Mouse (Mus musculus) lung, postnatal 36 days (tissue): ENCODE data around the gene Rps6ka2.

Experiments
- DNase-seq: peaks from one replicate; pipeline ENCODE4 v3.0.0; 2022; ENCODE audit warnings: mixed read lengths

Rps6ka2 gene

DNA sequence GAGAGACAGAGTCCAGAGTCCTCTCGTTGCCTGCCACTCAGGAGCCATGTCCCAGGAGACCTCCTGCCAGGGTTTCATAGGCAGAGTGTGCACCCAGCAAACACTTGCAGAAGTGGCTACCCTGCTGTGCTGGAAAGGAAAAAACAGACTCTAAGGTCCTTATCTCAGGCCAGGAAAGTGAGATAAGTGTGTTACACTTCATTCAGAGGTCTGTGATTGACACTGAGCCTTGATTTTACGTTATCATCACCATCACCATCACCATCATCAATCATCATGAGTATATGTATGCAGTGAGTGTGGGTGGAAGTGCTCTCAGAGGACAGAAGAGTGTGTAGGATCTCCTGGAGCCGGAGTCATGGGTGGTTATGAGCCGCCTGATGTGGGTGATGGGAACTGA, 51.4 kb downstream of the Rps6ka2 start:
- DNase-seq, result no peak

DNA sequence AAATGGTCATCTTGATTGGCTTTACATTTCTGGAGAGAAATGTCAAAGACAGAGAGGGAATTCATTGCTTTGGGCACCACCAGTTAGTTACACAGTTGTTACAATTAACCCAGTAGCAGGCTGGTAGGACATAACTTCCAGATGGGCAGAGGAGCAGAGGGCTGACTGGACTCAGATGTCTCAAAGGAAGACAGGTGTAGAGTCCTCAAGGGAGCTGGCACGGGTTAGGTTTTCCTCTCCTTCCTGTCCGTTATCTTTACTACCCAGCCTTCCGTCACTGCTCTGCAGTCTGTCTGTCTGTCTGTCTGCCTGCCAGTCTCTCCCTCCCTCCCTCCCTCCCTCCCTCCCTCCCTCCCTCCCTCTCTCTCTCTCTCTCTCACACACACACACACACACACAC, 52.3 kb downstream of the Rps6ka2 start:
- no peak for DNase-seq

DNA sequence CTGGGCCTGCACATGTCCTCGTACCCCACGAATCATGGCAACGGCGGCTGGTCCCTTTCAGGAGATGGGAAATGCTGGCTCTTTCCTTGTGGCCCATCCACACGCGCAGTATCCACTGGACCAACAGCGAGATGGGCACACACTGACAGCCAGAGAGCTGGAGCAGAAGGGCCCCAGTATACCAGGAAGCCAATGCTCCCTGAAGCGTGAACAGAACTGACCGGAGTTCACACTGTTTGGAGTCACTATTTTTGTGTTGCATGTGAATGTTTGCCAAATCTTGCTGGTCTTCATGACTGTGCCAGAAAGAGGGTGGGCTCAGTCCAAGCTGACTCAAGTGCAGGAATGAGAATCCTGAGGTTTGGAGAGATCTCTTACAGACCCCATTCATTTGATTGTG, 58.6 kb downstream of the Rps6ka2 start:
- DNase-seq, result peak; percentile 12

DNA sequence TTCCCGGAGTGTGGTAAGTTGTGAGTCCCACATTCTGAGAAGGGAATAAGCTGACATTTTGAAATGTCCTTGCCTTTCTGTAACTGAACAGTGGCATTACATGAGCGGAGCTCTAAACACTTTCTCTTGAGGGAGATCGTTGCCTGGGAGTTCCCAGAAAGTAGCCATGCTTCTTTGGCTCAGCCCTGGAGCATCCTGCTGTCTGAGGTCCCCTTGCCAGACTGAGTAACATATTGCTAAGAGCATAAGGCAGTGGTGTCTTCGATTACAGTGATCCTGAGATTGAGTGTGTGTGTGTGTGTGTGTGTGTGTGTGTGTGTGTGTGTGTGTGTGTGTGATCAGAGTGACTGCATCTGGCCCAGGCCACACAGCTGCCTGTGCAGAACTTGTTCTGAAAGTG, 61.4 kb downstream of the Rps6ka2 start:
- no peak for DNase-seq

DNA sequence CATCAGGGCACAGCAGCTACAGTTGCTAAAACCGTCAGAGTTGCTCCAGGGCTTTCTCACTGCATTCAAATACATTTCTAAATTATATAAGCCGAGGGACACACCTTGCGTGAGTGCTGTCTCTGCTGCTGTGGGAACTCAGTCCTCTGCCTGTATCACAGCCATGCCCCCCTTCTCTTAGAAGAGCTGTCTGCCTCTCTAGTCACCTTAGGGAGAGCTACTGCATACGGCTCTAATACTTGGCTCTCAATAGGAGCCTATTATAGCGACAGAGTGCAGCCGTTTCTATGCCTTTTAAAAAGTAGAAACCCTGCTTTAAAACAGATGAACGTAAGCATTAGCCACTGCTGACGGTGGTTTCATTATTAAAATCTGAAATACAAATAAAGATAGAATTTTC, 61.9 kb downstream of the Rps6ka2 start:
- DNase-seq, result no peak

DNA sequence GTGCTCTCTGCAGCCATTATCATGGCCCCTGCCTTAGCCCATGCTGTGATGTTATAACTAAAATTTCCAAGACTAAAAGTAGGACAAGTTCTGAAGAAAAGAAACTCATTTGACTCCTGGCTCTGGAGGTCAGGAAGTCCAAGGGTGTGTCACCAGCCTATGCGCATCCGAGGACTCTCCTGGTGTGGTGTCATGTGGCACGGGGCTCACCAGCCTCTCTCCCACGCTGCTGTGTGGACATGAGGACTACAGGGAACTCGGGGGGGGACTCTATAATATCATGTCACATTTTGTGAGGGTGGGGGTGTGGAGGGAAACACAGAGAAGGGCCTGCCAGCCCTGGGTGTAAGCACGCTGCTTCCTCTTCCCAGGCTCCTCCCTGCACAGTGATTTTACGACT, 62.5 kb downstream of the Rps6ka2 start:
- DNase-seq, result peak; percentile 20

DNA sequence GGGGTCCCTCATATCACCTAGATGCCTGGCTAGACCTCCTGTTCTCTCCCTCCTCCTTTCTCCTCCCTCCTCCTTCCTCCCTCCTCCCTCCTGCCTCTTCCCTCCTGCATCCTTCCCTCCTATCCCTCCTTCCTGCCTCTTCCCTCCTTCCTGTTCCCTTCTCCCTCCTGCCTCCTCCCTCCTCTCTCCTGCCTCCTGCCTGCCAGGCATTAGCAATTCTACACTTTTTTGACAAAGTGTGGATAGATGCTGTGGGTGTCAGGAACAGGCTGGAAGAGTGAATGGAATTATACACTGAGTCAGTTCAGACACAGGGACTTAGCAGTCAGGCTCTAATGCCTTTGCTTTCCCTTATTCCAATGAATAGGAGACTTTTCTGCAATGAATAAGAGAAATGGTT, 63.3 kb downstream of the Rps6ka2 start:
- no peak for DNase-seq

DNA sequence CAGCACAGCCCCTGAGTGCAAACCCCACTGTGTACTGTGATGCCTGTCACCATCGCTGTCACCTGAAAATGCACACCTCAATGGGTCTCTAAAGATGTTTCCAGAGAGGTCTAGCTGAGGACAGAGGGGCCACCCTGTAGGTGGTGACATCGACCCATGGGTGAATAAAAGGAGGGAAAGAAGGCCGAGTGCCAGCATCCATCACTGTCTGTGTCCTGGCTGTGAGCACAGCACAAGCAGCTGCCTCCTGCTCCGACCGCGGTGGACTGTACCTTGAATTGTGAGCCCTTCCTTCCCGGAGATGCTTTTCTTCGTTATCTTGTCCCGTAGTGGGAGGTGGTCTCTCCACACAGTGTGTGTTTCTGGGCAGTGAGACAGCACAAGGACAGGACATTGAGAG, 67.8 kb downstream of the Rps6ka2 start:
- DNase-seq, result no peak

DNA sequence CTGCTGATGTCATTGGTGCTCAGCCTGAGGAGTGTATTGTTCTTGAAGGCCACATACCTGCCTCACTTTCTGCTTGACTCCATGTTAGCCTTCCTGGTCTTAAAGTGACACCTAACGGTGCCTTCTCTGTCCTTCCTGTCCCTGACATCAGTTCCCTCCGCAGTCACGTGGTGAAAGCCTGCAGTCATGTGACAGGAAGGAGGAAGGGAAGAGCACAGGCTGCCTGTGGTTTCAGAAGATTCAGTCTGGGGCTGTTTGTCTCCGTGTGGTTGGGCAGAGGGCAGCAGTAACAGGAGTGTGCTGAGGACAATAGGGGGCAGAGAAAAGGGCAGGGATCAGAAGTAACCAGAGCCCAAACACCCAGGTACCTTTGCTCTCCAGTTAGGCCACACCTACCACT, 68.9 kb downstream of the Rps6ka2 start:
- DNase-seq, result no peak

DNA sequence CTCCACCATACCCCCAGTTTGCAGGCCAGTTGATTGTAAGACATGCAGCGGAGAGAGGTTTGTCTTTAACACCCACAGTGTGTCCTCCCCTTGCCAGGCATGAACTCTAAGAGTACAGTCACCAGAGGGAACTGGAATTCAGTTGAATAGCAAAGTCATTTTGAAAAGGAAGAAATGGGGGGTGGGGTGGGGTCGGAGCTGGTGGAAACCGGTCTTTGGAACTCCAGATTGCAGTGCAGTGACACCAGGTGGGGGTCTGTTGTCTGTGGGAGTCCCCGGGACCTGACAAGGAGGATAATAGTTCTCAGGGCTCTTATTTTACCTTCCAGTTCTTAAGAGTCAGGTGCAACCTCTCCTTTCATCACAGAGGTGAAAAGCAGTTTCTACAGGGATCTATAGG, 70.6 kb downstream of the Rps6ka2 start:
- no peak for DNase-seq

DNA sequence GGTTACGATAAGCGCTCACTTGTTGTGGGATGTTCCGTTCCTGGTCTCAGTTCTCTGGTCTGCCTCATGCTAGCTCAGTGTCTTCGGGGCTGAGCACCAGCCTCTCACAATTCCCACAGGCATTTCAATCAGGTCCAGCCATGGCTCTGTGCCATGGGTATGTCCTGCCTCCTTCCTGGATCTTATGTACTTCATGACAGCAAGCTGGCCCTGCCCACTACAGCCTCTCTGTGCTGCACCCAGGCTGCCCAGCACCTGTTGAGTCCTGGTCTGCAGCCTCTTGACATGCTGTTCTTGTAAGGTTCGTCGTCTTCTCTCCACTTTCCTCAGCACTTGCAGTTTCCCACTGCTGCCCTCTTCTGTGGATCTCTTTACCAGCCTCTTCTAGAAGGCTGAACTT, 75.2 kb downstream of the Rps6ka2 start:
- DNase-seq, result peak; percentile 52

DNA sequence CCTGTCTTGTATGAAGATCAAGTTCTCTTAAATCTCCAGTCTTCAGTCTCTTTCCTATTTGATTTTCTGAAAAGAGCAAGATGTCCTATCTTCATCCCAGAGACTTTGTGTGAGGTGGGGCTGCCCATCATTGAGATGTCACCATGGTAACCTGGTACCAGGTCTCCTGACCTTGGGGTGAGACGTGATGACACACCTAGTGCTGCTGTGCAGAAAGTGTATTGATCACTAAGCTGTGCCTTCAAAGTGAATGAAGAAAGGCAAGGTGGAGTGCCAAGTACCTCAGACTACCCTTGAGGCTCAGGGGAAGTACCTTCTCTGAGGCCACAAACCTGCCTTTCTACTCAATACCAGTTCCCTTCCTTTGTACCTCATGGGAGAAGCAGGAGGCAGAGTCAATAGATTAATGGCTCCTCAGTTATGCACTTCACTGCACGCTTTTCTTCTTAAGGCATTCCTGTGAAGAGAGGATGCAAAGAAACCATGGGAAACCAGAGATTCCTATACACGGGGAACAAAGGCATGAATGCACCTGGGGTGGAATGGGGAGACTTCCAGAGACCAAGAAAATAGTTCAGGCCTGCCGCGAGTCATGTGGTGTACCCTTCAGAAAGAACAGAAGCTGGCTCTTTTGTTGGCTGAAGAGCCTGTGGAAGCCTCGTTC, 77.1 kb downstream of the Rps6ka2 start:
- no peak for DNase-seq

DNA sequence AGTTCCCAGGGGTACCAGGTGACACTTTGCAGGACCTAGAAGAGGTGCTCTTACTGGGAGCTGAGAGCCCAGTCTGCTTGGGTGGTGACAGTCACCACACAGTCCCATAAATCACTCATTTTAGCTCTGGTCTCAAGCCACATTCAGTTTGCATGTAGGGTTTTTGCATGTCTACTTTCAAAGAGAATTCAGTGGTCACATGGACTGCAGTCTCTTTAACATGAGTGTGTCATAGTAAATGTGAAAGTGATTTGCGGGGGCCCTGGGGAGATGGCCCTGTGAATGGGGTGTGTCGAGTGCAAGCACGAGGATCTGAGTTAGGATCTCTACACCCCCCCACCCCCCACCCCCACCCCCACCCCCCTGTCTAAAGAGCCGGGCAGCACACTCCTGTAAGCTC, 80.5 kb downstream of the Rps6ka2 start:
- no peak for DNase-seq

DNA sequence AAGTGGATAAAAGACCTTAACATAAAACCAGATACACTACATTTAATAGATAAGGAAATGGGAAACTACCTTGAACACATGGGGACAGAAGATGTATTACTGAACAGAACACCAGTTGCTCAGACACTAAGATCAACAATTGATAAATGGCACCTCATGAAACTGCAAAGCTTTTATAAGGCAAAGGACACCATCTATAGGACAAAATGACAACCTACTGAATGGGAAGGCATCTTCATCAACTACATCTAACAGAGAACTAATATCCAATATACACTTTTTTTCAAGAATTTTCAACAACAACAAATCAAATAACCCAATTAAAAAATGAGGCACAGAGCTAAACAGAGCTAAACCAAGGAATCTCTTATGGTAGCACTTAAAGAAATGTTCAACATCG, 87.3 kb downstream of the Rps6ka2 start:
- DNase-seq, result no peak

DNA sequence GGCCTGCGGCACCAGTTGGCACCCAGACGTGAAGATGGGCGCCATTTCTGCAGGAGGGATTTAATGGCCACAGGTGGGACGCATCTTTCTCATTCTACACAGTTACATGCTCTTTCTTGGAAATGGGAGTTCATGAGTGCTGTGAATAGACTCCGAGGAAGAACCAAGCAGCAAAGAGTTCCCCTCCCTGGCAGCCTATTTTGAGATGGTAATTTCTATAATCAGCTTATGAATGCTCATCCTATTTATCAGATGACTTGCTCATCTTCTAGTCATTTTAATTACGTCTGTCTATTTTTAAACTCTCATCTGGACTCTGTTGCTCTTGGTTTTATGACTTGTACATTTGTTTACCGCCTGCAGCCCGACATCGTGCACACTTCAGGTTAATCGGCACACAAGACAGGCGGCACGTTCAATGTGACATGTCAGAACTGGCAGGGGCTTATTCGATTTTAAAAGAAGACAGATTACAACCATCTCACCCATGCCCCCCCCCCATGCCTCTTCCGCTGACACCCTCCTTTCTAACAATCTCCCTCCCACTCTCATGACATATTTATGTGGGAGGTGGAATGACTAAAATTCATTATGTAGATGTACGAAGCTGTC, 88.9 kb downstream of the Rps6ka2 start:
- DNase-seq, result no peak

DNA sequence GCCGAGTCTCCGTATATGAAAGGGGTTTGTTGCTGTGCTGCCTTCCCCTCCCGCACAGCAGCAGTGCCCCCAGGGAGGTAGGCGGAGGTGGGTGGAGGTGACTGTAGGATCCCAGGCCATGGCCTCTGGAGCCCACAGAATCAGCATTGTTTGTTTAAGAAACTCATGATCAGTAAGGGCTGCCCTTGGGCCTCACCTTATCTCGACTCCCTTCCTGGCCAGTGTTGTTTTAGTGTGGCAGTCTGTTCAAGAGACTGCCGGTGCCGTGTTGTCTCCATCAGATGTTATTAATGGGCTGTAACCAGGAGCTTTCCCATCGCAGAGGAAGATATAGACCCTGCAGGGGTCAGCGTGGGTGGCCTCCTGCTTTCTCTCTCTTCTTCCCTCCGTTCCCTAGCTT, 90.4 kb downstream of the Rps6ka2 start:
- no peak for DNase-seq

DNA sequence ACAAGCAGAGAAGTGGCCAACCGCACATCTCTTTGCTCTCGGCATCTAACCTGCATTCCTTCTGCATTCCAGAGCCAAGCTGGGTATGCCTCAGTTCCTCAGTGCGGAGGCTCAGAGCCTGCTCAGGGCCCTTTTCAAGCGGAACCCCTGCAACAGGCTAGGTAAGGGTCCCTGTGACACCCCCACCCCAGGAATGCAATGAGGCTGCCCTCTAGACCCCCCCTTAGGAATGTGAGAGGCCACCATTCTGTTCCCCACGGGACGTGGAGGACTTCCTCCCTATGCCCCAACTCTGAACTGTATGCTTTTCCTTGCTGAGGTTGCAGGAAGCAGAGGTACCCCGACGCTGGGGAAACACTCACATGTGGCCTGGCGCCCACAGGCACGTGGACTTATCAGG, 92.1 kb downstream of the Rps6ka2 start:
- no peak for DNase-seq

DNA sequence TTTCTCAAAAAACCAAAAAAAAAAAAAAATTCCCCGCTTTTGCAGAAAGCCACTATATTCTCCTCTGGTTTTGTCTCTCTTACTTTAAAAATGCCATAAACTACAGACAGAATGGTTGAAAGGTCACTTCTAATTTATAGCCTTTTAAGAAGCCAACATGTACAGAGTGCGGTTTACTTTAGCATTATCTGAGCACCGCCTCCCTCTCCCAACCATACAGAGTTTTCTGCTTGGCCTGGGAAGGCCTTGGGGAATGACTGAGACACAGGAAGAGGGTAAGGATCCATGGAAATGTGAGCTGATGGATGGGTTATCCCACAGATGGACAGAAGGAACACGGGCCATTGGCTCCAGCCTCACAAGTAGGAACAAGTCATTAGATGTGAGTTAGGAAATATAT, 92.7 kb downstream of the Rps6ka2 start:
- no peak for DNase-seq

DNA sequence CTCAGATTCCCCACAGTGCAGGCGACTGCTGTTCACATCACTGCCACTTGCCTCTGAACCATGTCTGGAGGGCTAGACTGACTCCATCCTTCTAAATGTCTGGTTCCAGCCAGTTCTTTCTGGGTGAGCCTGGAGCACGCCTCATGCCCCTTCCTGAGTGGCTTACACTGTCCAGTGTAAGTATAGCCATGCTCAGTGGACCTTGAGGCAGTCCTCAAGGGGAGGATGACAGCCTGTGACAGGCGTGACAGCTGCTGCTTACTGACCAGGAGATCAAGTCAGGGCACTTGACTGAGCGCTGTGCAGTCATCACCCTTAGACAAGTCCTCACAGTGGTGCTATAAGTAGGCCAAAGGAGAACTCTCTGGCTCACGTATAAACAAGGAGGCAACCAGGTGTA, 94.7 kb downstream of the Rps6ka2 start:
- DNase-seq, result no peak

DNA sequence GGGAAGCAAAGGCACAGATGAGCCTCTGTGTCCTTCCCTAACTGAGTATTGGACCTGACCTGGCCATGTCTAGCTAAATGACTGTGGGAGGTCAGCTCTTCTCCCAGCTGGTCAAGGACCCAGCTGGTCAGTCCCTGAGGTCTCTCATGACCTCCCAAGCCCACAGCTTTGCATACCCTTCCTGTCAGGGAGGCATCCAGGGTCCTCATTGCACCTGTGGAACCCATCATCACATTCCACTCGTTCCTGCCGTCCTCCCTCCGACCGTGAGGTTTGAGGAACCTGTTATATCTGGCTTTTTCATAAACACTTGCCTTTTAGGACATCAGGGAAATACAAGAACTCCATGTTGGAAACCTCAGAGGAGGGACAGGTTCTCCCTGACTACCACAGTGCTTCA, 95.4 kb downstream of the Rps6ka2 start:
- DNase-seq, result no peak

DNA sequence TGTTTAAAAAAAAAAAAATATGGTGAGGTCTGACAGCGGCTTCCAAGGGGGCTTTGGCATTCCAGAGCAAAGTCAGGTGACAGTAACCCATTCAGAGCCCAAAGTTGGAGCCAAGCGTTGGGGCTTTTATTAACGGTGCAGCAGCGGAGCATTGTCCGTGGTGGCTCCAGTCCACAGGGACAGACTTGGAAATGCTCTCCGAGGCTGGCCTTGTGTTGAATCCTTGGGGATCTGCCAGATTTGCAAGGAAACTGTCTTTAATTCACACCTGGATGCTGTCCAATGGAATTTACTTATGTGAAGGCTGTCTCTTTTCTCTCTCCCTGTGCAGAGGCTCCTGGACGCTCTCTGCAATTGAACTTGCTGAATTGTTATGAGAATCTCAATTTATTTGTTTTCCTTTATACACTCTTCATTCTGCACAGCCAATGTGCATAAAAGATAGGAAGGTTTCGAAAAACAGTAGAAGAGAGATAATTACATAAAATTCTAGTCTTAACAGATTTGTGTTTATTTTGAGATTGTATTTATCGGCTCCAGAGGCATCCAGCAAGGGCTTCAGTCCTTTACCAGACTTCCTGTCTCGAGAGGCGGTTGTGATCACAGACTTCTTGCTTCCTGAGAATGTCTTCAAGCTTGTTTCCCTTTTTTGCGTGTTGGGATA, 95.9 kb downstream of the Rps6ka2 start:
- DNase-seq, result no peak

DNA sequence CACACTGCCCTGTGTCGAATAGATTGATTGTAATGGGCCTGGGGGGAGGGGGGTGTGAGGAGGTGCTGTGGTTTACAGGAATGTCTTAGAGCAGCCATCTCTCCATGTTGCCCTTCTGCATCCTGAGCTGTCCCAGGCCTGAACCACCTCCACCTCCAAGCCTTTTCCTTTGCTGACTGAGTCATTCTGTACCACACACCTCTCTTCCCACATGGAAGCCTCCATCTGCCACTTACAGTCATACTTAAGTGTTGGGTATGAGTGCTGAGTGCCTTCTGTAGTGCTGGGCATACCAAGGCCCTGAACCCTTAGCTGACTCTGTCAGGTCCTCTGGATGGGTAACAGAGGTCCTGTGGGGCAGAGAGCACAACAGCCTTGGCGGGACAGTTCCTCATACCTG, 97.9 kb downstream of the Rps6ka2 start:
- DNase-seq, result no peak

DNA sequence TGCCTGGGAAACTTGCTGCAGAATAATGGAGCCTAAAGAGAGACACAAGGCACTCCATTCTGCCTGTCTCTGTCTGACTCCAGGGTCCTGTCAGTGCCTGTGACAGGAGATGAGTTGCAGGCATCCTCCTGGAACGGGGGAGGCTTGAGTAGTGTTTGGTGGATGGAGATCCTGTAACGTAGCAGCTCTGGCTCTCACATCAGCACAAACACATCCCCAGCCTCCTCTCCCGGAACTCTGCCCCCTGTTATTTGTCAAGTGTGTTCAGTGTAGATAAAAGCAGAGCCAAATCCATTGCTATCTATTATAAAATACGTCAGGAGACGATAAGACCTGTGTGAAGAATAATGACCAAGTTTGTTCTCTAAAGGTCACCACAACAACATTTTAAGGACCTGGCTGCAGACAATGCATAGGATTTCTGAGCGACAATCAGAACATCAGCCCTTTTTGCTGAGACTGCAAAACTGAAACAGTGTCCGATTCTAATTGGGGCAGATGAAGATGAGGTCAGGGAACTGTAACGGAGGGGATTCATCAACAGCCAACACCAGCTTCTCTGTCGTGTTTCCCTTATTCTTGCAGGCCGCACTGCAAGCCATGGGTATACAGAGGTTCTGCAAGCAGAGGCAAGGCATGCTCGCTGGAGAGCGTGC, 99.4 kb downstream of the Rps6ka2 start:
- peak; percentile 18 for DNase-seq

DNA sequence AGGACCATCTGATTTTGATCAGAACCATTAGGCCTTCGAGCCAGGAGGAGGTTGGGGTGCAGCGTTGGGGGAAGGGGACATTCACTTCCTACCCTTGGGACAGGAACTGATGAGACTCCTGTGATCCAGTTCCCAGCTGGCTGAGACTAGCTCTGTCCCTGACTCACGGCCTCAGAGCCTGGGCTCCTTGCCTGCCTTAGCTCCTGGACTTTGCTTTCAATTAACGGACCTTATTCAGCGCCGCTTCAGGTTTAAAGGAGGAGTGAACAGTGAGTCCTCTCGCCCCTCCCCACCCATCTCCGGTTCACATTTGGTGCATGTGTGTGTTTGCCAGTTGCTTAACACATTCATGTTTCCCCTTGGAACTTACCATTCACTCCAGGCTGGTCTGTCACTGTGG, 100.6 kb downstream of the Rps6ka2 start:
- no peak for DNase-seq
